Mouse (Mus musculus) neutrophil, adult 59 days (primary cell): ENCODE data around the gene Col13a1. TPM values are rescaled to one million over a fixed set of nuclear protein-coding genes. Genes with fewer than 3 reads are reported as not detected.

Experiments used
- total RNA-seq, 2 experiments: library from RNA; stranded (reverse); gene quantifications; 1 replicate in 1 of 2; 2 replicates in 1 of 2; pipeline ENCODE4 v1.2.4; 2023

The Col13a1 gene
- total RNA-seq = under 1 TPM in 1 of 2 experiments, not detected in 1; 0.27 TPM

DNA sequence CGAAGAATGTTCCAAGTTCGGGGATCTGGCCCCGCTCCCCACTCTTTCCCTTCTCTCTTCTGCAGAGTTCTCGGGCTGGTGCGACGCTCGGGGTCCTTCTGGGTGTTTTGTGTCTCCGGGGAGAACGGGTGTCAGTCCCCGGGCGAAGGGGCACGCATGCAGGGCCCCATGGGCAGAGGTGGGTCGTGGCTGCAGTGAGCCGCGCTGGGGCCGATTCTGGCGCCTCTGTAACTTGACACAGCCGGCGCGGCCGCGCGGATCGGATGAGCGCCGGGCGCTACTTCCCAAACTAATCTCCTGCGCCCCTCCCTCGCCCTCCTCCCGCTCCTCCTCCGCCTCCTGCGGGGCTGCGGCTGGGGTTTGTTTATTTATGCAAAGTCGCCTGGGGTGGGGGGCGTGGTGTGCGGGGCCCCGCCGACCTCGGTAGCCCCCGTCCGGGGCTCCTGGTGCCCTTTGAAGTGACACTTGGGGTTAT is at the start of gene Col13a1:
Gene Col13a1 (minus strand): TSS at position 243 of the 475 bp plus-strand sequence.

Other genes starting within 250 kb of the Col13a1 start
- gene H2afy2, start 195.0 kb downstream of the Col13a1 start, total RNA-seq = 1 to 10 TPM; 1.9 to 2.4 TPM
- gene Neurog3, start 154.0 kb upstream of the Col13a1 start, total RNA-seq = not detected
- gene Fam241b, start 164.8 kb upstream of the Col13a1 start, total RNA-seq = 1 to 10 TPM; 3.9 to 4.7 TPM